Mouse (Mus musculus) cerebellum, adult 2 months (tissue): ENCODE data around the gene Slc15a3. TPM values are rescaled to one million over a fixed set of nuclear protein-coding genes. Genes with fewer than 3 reads are reported as not detected.

Experiments
- DNase-seq, 2 experiments: peaks; one replicate each; pipeline ENCODE4 v3.0.0; 2021
- H3K27ac ChIP-seq: fragments of 200-500 bp; 2 replicates; pipeline ENCODE4 v1.5.1; 2012; ENCODE audit warnings: low read length, control low read depth, inconsistent platforms; ENCODE audit not compliant: insufficient read depth
- H3K27me3 ChIP-seq: fragments of 200-500 bp; 2 replicates; pipeline ENCODE4 v1.6.1; 2012; ENCODE audit warnings: inconsistent platforms, mild to moderate bottlenecking, low read length, moderate library complexity; ENCODE audit not compliant: control insufficient read depth, insufficient read depth
- H3K4me1 ChIP-seq: fragments of 200-500 bp; 2 replicates; pipeline ENCODE4 v1.6.1; 2011; ENCODE audit warnings: low read length; ENCODE audit not compliant: control insufficient read depth, insufficient read depth
- H3K4me3 ChIP-seq: fragments of 200-500 bp; replicated peaks from 2 replicates; pipeline ENCODE3; 2011; ENCODE audit warnings: mild to moderate bottlenecking, low read depth, low read length, control low read depth; ENCODE audit not compliant: insufficient read depth
- CTCF ChIP-seq: fragments of 200-500 bp; IDR thresholded peaks from 2 replicates; pipeline ENCODE4 v1.5.1; 2011; ENCODE audit warnings: low read depth, mild to moderate bottlenecking, control low read depth, low read length, moderate library complexity, borderline replicate concordance; ENCODE audit not compliant: insufficient read depth
- POLR2A ChIP-seq: fragments of 200-500 bp; IDR thresholded peaks from 2 replicates; pipeline ENCODE4 v1.6.1; 2011; ENCODE audit warnings: low read length, control low read depth, borderline replicate concordance; ENCODE audit not compliant: insufficient read depth
- WGBS: fragments of 180-500 bp; shearing (Covaris S2); methylation state at CpG from one replicate; pipeline ENCODE4 v1.1.7; 2018; 5-methylcytosine and 5-hydroxymethylcytosine counted together
- polyA plus RNA-seq: library from polyadenylated mRNA; depleted of rRNA; stranded (reverse); fragments of >200 nt; gene quantifications from 2 replicates; pipeline ENCODE4 v1.2.3, GENCODE M21; 2012; rRNA removed

Slc15a3 gene
- polyA plus RNA-seq, 1 experiment, result 0.62 TPM

GRCm38 (mm10) chr19:10896849-10897248, 57.3 kb downstream of the Slc15a3 start:
- WGBS, result 61% methylated on average over 7 of the region's 7 CpGs
- DNase-seq, result no peak
- Histone ChIP-seq H3K4me1 (peaks cover 5% of the 10 kb centered on the region), H3K27ac (no peak overlapping the region), H3K4me3 (no peak overlapping the region), H3K27me3 (no peaks in the 10 kb centered on the region)
- no peak for TF ChIP-seq POLR2A
- TF ChIP-seq CTCF, result no peak

GRCm38 (mm10) chr19:10897491-10897890, 58.0 kb downstream of the Slc15a3 start:
- H3K27ac ChIP-seq, result no peak overlapping the region
- TF ChIP-seq CTCF (no peak), POLR2A (no peak)
- 67% methylated on average over 8 of the region's 8 CpGs for WGBS

GRCm38 (mm10) chr19:10900315-10900714, 60.8 kb downstream of the Slc15a3 start:
- DNase-seq, result peak in 1 of 2 experiments; percentile 26
- Histone ChIP-seq H3K4me1 (peaks cover 5% of the 10 kb centered on the region), H3K27ac (no peak overlapping the region), H3K27me3 (no peaks in the 10 kb centered on the region), H3K4me3 (no peak overlapping the region)
- TF ChIP-seq POLR2A (no peak), CTCF (no peak)
- 8% methylated on average over 6 of the region's 6 CpGs for WGBS

More at GRCm38 (mm10) chr19:10897491-10897890, 58.0 kb downstream of the Slc15a3 start:
- Histone ChIP-seq H3K4me1 (peaks cover 5% of the 10 kb centered on the region), H3K27me3 (no peaks in the 10 kb centered on the region), H3K4me3 (no peak overlapping the region)
- no peak for DNase-seq

DNA sequence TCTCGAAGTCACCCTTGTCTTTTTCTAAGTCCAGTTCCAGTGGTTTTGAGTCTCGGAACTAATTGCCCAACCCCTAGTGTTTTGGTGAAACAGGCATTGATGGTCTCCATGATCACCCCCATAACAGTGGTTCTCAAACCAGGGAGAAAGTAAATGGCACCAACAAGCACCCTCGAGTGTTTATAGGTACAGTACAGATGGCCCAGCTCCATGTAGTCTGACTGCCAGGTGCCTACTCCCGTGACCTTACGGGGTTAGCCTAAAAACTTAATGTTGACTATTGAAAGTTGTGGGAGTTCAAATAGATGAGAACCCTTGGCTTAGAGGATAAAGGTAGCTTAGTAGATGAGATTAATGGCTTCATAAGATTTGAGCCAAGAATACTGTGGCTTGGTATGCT, 61.5 kb downstream of the Slc15a3 start:
- H3K27ac ChIP-seq, result no peak overlapping the region
- 91% methylated on average over 5 of the region's 5 CpGs for WGBS
- TF ChIP-seq POLR2A (no peak), CTCF (no peak)

DNA sequence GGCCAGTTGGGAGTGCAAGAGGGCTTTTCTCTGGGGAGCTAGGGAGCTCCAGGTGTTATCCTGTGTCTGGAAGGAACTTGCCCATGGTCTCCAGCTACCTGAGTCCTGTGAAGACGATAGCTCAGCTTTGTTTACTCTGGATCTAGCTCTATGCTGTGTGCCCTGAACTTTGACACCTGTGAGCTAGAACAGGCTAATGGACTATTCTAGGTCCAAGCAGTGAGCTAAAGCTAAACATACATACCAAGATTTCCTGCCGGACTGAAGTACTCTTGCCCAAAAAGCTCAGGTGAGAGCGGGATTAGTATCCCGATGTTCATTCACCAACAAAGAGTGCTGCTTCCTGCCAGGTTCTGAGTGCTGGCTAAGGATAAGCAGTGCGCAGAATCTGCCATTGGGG, 65.0 kb downstream of the Slc15a3 start:
- Histone ChIP-seq H3K4me1 (no peaks in the 10 kb centered on the region; the same call in 1 of the 2 replicates), H3K27ac (no peak overlapping the region), H3K4me3 (no peak overlapping the region), H3K27me3 (no peaks in the 10 kb centered on the region)
- 80% methylated on average over 5 of the region's 5 CpGs for WGBS
- TF ChIP-seq CTCF, result no peak
- TF ChIP-seq POLR2A, result no peak
- DNase-seq, result no peak

More for the DNA sequence above, 61.5 kb downstream of the Slc15a3 start:
- Histone ChIP-seq H3K4me3 (no peak overlapping the region), H3K4me1 (peaks cover 5% of the 10 kb centered on the region), H3K27me3 (no peaks in the 10 kb centered on the region)
- no peak for DNase-seq

GRCm38 (mm10) chr19:10904927-10905727, 65.6 kb downstream of the Slc15a3 start:
- peak overlapping the region; percentile 71; the same call in 1 of the 2 replicates for H3K27ac ChIP-seq
- H3K27me3 ChIP-seq, result no peaks in the 10 kb centered on the region
- H3K4me3 ChIP-seq, result no peak overlapping the region
- peak in 1 of 2 experiments; percentile 48 for DNase-seq
- no peaks in the 10 kb centered on the region; the same call in 1 of the 2 replicates for H3K4me1 ChIP-seq
- TF ChIP-seq POLR2A, result no peak
- no peak for TF ChIP-seq CTCF
- WGBS, result 36% methylated on average over 7 of the region's 7 CpGs

- no peak overlapping the region for H3K4me3 ChIP-seq
- peak overlapping the region; percentile 71; the same call in 1 of the 2 replicates for H3K27ac ChIP-seq
- TF ChIP-seq POLR2A (no peak), CTCF (no peak)
- H3K27me3 ChIP-seq, result no peaks in the 10 kb centered on the region
- 76% methylated on average over 5 of the region's 5 CpGs for WGBS
- no peak for DNase-seq
- no peaks in the 10 kb centered on the region for H3K4me1 ChIP-seq
These were observed 66.1 kb downstream of the Slc15a3 start for GRCm38 (mm10) chr19:10905728-10906000.

DNA sequence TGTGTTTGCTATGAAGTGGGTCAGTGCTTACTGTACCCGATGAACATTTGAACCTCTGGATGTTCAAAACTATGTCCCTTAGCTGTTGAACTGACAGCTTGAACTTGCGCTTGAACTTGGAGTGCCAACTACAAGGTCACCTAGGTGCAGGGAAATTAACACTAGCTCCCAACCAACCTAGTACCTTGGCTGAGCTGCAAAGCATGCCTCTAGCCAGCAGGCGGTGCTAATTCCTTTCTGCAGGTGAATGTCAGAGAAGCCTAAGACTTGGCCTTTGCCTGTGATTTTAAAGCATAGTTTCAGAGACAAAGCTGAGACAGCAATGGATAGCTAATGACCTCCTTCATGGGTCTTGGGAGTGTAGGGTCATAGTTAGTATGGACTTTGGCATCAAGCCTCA, 68.4 kb downstream of the Slc15a3 start:
- Histone ChIP-seq H3K27ac (no peak overlapping the region), H3K4me1 (no peaks in the 10 kb centered on the region), H3K27me3 (no peaks in the 10 kb centered on the region), H3K4me3 (no peak overlapping the region)
- TF ChIP-seq CTCF (peak; percentile 83), POLR2A (no peak)
- 51% methylated on average over 3 of the region's 3 CpGs for WGBS
- DNase-seq, result peak; percentile 58 to 59

Other genes starting within 250 kb of the Slc15a3 start
- gene Ddb1, start 234.4 kb upstream of the Slc15a3 start, polyA plus RNA-seq, result 148 and 150 TPM in 2 replicates
- gene Tkfc, start 234.1 kb upstream of the Slc15a3 start, polyA plus RNA-seq, result 12.2 and 14.4 TPM in 2 replicates
- 0.20 and 0.21 TPM in 2 replicates for gene Vwce, start 205.5 kb upstream of the Slc15a3 start, polyA plus RNA-seq
- not detected in 2 replicates for gene Pga5, start 161.7 kb upstream of the Slc15a3 start, polyA plus RNA-seq
- 30.6 and 31.4 TPM in 2 replicates for gene Vps37c, start 151.0 kb upstream of the Slc15a3 start, polyA plus RNA-seq
- 0.43 and 0.54 TPM in 2 replicates for gene Cd5, start 100.7 kb upstream of the Slc15a3 start, polyA plus RNA-seq
- gene Cd6, start 9.7 kb upstream of the Slc15a3 start, polyA plus RNA-seq, result 0.05 and 0.10 TPM in 2 replicates
- 350 and 389 TPM in 2 replicates for gene Tmem132a, start 30.2 kb downstream of the Slc15a3 start, polyA plus RNA-seq
- gene Tmem109, start 42.3 kb downstream of the Slc15a3 start, polyA plus RNA-seq, result 109 and 115 TPM in 2 replicates
- 278 and 288 TPM in 2 replicates for gene Prpf19, start 55.5 kb downstream of the Slc15a3 start, polyA plus RNA-seq
- 0.05 TPM in 1 of 2 replicates, not detected in the other for gene Zp1, start 80.9 kb downstream of the Slc15a3 start, polyA plus RNA-seq
- 0.06 and 0.10 TPM in 2 replicates for gene Ptgdr2, start 97.4 kb downstream of the Slc15a3 start, polyA plus RNA-seq
- gene Ccdc86, start 109.5 kb downstream of the Slc15a3 start, polyA plus RNA-seq, result 4.9 and 5.3 TPM in 2 replicates
- gene Ms4a10, start 134.9 kb downstream of the Slc15a3 start, polyA plus RNA-seq, result not detected in 2 replicates
- 0.05 and 0.08 TPM in 2 replicates for gene Ms4a15, start 153.5 kb downstream of the Slc15a3 start, polyA plus RNA-seq
- gene Ms4a18, start 178.3 kb downstream of the Slc15a3 start, polyA plus RNA-seq, result not detected in 2 replicates
- not detected in 2 replicates for gene Ms4a8a, start 241.4 kb downstream of the Slc15a3 start, polyA plus RNA-seq